Mouse (Mus musculus) kidney, adult 2 months (tissue): ENCODE results near the gene Pcnx2. TPM values are rescaled to one million over a fixed set of nuclear protein-coding genes. Genes with fewer than 3 reads are reported as not detected.

Experiments
- DNase-seq: peaks from one replicate; pipeline ENCODE4 v3.0.0; 2021
- H3K27ac ChIP-seq: fragments of 200-500 bp; 2 replicates; pipeline ENCODE4 v1.5.1; 2012; ENCODE audit warnings: low read depth, low read length, control low read depth, inconsistent platforms; ENCODE audit not compliant: insufficient read depth
- H3K27me3 ChIP-seq: fragments of 200-500 bp; replicated peaks from 2 replicates; pipeline ENCODE4 v1.6.1; 2012; ENCODE audit warnings: mild to moderate bottlenecking, moderate library complexity, low read length, inconsistent platforms; ENCODE audit not compliant: control insufficient read depth, insufficient read depth
- H3K36me3 ChIP-seq: fragments of 200-500 bp; 2 replicates; pipeline ENCODE4 v1.6.1; 2012; ENCODE audit warnings: mild to moderate bottlenecking, moderate library complexity, low read length, inconsistent platforms; ENCODE audit not compliant: control insufficient read depth, insufficient read depth
- H3K4me1 ChIP-seq: fragments of 200-500 bp; 2 replicates; pipeline ENCODE4 v1.6.1; 2011; ENCODE audit warnings: low read length; ENCODE audit not compliant: control insufficient read depth, insufficient read depth
- H3K4me3 ChIP-seq: fragments of 200-500 bp; 2 replicates; pipeline ENCODE4 v1.5.1; 2011; ENCODE audit warnings: mild to moderate bottlenecking, low read depth, low read length, control low read depth; ENCODE audit not compliant: insufficient read depth
- CTCF ChIP-seq: fragments of 200-500 bp; conservative IDR thresholded peaks from 2 replicates; pipeline ENCODE4 v1.5.1; 2011; ENCODE audit warnings: low read depth, mild to moderate bottlenecking, control low read depth, low read length, moderate library complexity, mixed read lengths; ENCODE audit not compliant: insufficient read depth, insufficient read length
- POLR2A ChIP-seq: fragments of 200-500 bp; IDR thresholded peaks from one replicate; pipeline ENCODE4 v1.6.1; 2011; ENCODE audit warnings: low read depth, low read length, control low read depth
- WGBS: fragments of 180-500 bp; shearing (Covaris S2); methylation state at CpG from one replicate; pipeline ENCODE4 v1.1.7; 2018; 5-methylcytosine and 5-hydroxymethylcytosine counted together
- polyA plus RNA-seq: library from polyadenylated mRNA; depleted of rRNA; stranded (reverse); fragments of >200 nt; gene quantifications from 2 replicates; pipeline ENCODE4 v1.2.3, GENCODE M21; 2012

Pcnx2 gene
- polyA plus RNA-seq, 1 experiment = 0.20 TPM

DNA sequence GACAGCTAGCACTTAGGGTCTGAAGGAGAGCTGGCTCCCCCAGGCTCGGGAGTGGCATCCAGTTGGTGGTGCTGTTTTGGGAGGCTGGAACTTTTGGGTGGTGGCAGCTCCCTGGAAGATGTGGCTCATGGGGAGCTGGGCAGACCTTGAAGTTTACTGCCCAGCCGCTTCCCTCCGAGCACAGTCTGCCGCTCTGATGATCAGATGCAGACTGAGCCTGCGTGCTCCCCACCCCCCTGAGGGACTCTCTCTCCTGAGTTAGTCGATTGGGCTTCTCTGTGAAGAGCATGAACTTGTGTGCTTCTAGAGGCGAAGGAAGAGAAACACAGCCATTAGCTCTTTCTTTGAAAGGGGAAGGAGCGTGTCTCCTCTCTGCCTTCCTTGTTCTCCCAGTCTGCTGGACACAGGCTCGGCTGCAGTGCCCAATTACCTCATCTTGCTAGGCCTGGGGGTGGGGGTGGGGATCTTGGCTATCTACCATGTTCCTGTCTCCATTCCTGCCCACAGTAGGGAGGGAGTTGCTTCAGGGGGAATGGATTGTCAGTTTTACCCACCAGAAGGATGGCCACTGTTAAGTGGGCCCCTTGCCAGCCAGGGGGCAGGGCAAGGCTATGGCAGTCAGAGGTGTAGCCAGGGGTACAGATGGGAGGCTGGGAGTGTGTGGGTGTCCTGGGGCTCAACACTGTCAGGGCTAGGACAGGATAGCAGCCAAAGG lies 141.6 kb downstream of the Pcnx2 start:
- no peak for DNase-seq
- WGBS = 49% methylated on average over 9 of the region's 9 CpGs
- Histone ChIP-seq H3K27ac (no peak overlapping the region), H3K27me3 (no peaks in the 10 kb centered on the region), H3K4me3 (no peak overlapping the region), H3K4me1 (no peaks in the 10 kb centered on the region), H3K36me3 (no peaks in the 10 kb centered on the region)
- TF ChIP-seq CTCF = no peak
- TF ChIP-seq POLR2A = no peak

DNA sequence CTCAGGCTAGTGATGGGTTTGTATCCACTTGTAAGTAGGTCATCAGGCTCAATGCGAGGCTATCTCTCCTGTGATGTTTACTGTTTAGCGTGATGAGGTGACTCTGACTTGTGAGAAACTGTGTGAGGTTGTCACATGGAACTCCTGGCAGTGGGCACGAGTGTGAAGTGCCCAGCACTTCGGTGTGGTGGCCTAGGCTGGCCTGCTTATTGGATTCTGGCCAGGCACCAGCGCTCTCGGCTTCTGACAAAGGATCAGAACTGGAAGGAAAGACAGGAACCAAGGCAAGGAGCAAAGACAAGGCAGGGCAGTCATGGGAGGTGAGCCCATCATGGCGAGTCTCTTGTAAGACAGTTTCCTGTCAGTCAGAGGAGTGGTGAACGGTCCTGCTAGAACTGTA lies 142.2 kb downstream of the Pcnx2 start:
- 70% methylated on average over 8 of the region's 8 CpGs for WGBS
- Histone ChIP-seq H3K36me3 (no peaks in the 10 kb centered on the region), H3K27ac (no peak overlapping the region), H3K4me3 (no peak overlapping the region), H3K4me1 (no peaks in the 10 kb centered on the region), H3K27me3 (no peaks in the 10 kb centered on the region)
- DNase-seq = no peak
- TF ChIP-seq POLR2A (no peak), CTCF (no peak)

DNA sequence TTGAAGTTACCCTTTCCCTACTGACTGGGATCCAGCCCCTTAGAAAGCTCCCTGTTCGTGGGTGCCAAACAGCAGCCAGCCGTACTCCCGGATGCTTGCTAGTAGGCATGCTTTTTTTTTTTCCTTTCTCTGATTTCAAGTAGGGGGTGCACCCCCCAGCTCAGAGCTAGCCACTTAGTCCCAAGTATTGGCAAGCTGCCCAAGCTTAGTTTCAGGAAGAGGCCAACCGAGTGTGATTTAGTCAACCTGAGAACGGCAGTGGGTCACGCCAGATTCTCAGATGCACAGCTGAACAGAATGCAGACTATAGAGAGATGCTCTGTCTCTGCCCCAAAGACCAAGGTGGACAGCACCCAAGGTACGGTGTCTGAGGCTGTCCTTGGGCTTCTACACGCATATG lies 147.3 kb downstream of the Pcnx2 start:
- no peak overlapping the region for H3K27ac ChIP-seq
- H3K4me1 ChIP-seq = no peaks in the 10 kb centered on the region
- 28% methylated on average over 8 of the region's 8 CpGs for WGBS
- H3K4me3 ChIP-seq = no peak overlapping the region
- H3K36me3 ChIP-seq = no peaks in the 10 kb centered on the region
- TF ChIP-seq CTCF (no peak), POLR2A (no peak)
- no peaks in the 10 kb centered on the region for H3K27me3 ChIP-seq
- DNase-seq = no peak

DNA sequence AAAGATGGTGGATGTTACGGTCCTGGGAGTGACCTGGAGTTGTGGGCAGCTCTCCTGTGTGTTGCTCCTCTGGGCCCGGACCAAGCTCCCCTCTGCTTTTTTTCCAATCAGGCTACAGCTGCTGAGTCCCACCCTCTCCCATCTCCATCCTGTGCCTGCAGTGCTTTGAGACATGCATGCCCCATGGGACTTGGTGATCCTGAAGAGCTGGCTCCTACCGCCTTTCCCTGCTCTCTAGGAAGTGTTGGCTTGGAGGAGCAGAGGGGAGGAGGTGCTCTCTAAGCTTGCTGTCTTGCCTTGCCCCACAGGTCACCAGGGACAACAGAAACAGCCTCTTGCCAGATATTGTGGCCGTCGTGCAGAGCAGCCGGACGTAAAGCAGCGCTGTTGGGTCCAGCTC lies 150.7 kb downstream of the Pcnx2 start:
- Histone ChIP-seq H3K27me3 (no peaks in the 10 kb centered on the region), H3K4me1 (no peaks in the 10 kb centered on the region), H3K4me3 (no peak overlapping the region), H3K27ac (no peak overlapping the region), H3K36me3 (no peaks in the 10 kb centered on the region)
- no peak for TF ChIP-seq POLR2A
- no peak for TF ChIP-seq CTCF
- whole genome bisulfite sequencing = 72% methylated on average over 8 of the region's 8 CpGs
- no peak for DNase-seq

DNA sequence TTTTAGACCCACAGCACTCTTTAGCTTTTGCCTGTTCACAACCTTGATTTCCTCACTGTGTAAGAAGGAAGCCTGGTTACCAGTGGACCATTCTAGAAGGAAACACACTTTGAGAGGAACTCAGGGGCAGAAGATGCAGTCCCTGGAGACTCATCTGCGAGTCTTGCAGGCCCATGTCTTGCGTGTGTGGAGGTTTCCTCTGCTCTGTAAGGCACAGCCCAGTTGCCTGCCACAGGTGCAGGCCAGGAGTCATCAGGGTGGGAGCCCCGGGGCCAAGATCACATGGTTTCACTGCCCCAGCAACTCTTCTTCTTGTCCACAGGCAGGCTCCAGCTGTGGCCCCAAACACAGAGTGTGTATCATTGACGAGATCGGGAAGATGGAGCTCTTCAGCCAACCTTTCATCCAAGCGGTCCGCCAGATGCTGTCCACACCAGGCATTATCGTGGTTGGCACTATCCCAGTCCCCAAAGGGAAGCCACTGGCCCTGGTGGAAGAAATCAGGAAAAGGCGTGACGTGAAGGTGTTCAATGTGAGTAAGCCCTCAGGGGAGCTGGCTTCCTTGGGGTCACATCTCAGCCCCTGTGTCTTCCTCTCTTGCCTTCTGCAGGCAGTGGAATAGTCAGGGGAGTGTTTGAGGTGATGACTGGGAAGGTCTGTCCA lies 153.1 kb downstream of the Pcnx2 start:
- no peak for DNase-seq
- WGBS = 88% methylated on average over 10 of the region's 10 CpGs
- no peak overlapping the region for H3K4me3 ChIP-seq
- no peak for TF ChIP-seq CTCF
- no peaks in the 10 kb centered on the region for H3K36me3 ChIP-seq
- no peaks in the 10 kb centered on the region for H3K27me3 ChIP-seq
- no peak overlapping the region for H3K27ac ChIP-seq
- no peaks in the 10 kb centered on the region for H3K4me1 ChIP-seq

DNA sequence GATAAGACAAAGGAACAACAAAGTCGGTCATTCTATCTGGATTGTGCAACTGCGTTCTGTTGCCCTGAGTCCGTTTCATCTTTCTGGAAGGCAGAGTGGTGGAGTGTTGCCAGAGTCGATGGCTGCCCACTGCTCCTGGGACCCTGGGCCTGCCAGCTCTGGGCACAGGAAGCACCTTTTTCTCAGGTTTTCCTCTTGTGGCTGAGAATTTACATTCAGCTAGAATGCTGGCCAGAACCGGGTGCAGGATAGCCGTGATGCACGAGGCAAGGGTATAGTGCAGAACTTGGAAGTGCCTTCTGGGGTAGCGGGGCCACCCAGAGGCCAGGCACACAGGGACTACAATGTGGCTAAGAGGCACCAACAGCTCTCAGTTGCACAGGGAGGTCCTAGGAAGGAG lies 155.7 kb downstream of the Pcnx2 start:
- 78% methylated on average over 8 of the region's 8 CpGs for WGBS
- no peak for DNase-seq
- no peaks in the 10 kb centered on the region for H3K27me3 ChIP-seq
- no peak overlapping the region for H3K27ac ChIP-seq
- H3K4me3 ChIP-seq = no peak overlapping the region
- TF ChIP-seq CTCF (no peak), POLR2A (no peak)
- H3K4me1 ChIP-seq = no peaks in the 10 kb centered on the region
- H3K36me3 ChIP-seq = no peaks in the 10 kb centered on the region

DNA sequence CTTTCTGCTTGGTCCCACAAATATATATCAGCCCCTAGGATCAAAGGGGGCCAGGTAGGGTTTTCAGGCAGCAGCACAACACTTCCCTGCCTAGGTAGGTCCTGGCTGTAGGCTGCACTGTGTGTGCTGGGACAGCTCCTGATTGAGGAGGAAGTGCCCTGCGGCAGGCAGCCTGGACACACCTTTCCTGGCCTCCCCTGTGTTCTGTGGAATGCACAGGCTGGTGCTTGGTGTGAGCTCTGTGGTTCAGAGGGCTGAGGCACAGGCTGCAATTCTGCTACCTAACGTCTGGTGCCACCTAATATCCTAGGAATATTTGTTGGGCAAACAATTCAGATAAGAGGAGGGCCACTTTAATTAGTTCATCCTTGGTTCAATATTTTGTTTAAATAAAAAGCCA lies 156.3 kb downstream of the Pcnx2 start:
- no peak overlapping the region for H3K27ac ChIP-seq
- no peaks in the 10 kb centered on the region for H3K36me3 ChIP-seq
- no peaks in the 10 kb centered on the region for H3K4me1 ChIP-seq
- no peaks in the 10 kb centered on the region for H3K27me3 ChIP-seq
- no peak for DNase-seq
- no peak overlapping the region for H3K4me3 ChIP-seq
- TF ChIP-seq CTCF = no peak
- TF ChIP-seq POLR2A = no peak
- WGBS = 32% methylated on average over 2 of the region's 2 CpGs
